Mouse (Mus musculus) thymus, adult 2 months (tissue): ENCODE data around the gene Aspdh. TPM values are rescaled to one million over a fixed set of nuclear protein-coding genes. Genes with fewer than 3 reads are reported as not detected.

Source experiments
- DNase-seq: peaks from one replicate; pipeline ENCODE4 v3.0.0; 2021
- H3K27ac ChIP-seq: fragments of 200-500 bp; 2 replicates; pipeline ENCODE4 v1.5.1; 2012; ENCODE audit warnings: low read length, control low read depth; ENCODE audit not compliant: control insufficient read depth, insufficient read depth
- H3K27me3 ChIP-seq: fragments of 200-500 bp; 2 replicates; pipeline ENCODE4 v1.6.1; 2012; ENCODE audit warnings: mild to moderate bottlenecking, low read length, moderate library complexity, mixed read lengths; ENCODE audit not compliant: control insufficient read depth, insufficient read depth
- H3K36me3 ChIP-seq: fragments of 200-500 bp; 2 replicates; pipeline ENCODE4 v1.6.1; 2012; ENCODE audit warnings: mild to moderate bottlenecking, low read length, moderate library complexity; ENCODE audit not compliant: control insufficient read depth, insufficient read depth
- H3K4me1 ChIP-seq: fragments of 200-500 bp; replicated peaks from 2 replicates; pipeline ENCODE4 v1.6.1; 2012; ENCODE audit warnings: low read length; ENCODE audit not compliant: control insufficient read depth, insufficient read depth
- H3K4me3 ChIP-seq: fragments of 200-500 bp; 2 replicates; pipeline ENCODE4 v1.5.1; 2012; ENCODE audit warnings: mild to moderate bottlenecking, low read length, control low read depth, moderate library complexity; ENCODE audit not compliant: control insufficient read depth, insufficient read depth
- CTCF ChIP-seq: fragments of 200-500 bp; IDR thresholded peaks from 2 replicates; pipeline ENCODE4 v1.5.1; 2012; ENCODE audit warnings: mild to moderate bottlenecking, control low read depth, low read length, moderate library complexity, borderline replicate concordance; ENCODE audit not compliant: control insufficient read depth, poor library complexity, insufficient read depth; ENCODE audit errors: extremely low read depth
- POLR2A ChIP-seq: fragments of 200-500 bp; IDR thresholded peaks from 2 replicates; pipeline ENCODE4 v1.6.1; 2012; ENCODE audit warnings: mild to moderate bottlenecking, low read length, control low read depth, moderate library complexity; ENCODE audit not compliant: control insufficient read depth, poor library complexity, insufficient read depth; ENCODE audit errors: extremely low read depth
- WGBS: fragments of 180-500 bp; shearing (Covaris S2); methylation state at CpG from one replicate; pipeline ENCODE4 v1.1.7; 2018; 5-methylcytosine and 5-hydroxymethylcytosine counted together
- polyA plus RNA-seq: library from polyadenylated mRNA; depleted of rRNA; stranded (reverse); fragments of >200 nt; gene quantifications from 2 replicates; pipeline ENCODE4 v1.2.3, GENCODE M21; 2012

The Aspdh gene
- polyA plus RNA-seq, 1 experiment: 0.32 TPM

DNA sequence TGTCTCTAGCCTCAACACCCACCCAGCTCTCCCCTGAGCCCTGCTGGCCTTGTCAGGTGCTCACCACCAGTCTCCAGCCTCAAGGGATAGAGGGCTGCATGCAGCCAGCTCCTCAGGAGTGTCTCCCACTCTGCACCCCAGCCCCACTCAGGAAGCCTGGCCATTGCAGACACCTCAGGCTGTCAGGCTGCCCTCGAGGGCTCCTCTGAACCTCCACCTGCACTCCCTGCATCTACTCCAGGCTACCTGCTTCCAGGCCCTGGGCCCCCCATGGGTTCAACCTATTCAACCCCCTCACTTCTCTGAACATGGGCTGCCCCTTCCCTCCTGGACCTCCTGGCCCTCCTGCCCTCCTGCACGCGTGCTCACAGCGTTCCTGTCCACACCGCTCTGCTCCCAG, 26.2 kb downstream of the Aspdh start:
- over 99% methylated on average over 5 of the region's 5 CpGs for WGBS
- Histone ChIP-seq H3K27me3 (no peaks in the 10 kb centered on the region), H3K4me1 (peaks cover 23% of the 10 kb centered on the region), H3K27ac (no peak overlapping the region), H3K36me3 (no peaks in the 10 kb centered on the region; the same call in 1 of the 2 replicates), H3K4me3 (no peak overlapping the region)
- DNase-seq: no peak
- TF ChIP-seq POLR2A (no peak), CTCF (no peak)

DNA sequence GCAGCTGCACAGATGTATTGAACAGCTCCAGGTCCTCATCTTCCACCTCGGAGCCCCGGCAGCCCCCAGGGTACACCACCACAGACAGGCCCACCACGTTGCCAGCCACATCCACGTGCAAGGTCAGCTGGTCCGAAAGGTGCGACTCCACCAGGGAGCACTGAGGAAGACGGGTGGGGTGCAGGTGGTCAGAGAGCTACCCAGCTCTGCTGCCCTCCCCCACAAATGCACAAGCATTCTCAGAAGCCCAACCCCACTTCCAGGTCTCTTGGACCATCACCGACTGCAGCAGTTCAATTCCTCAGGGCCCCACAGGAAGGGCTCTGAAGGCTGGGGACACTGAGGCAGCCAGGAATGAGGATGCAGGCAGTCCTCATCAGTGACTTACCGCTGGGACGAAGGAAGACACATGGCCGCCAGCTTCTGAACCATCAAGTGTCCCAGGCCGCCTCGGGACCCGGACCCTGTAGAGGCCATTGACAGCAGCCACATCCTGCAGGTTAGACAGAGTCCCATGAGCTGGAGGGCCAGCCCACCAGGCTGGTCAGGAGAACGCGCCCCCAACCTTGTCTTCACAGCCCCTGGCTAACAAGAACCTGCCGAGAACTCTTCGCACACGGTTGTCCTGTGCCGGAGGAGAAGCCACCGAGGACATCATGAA, 27.1 kb downstream of the Aspdh start:
- Histone ChIP-seq H3K4me1 (peaks cover 27% of the 10 kb centered on the region), H3K4me3 (no peak overlapping the region), H3K27me3 (no peaks in the 10 kb centered on the region), H3K36me3 (no peaks in the 10 kb centered on the region; the same call in 1 of the 2 replicates), H3K27ac (no peak overlapping the region)
- no peak for DNase-seq
- 95% methylated on average over 21 of the region's 21 CpGs for WGBS
- no peak for TF ChIP-seq CTCF
- no peak for TF ChIP-seq POLR2A

GRCm38 (mm10) chr7:44494681-44495080, 29.5 kb downstream of the Aspdh start:
- H3K4me1 ChIP-seq: peaks cover 26% of the 10 kb centered on the region
- DNase-seq: no peak
- no peak overlapping the region for H3K27ac ChIP-seq
- no peak overlapping the region for H3K4me3 ChIP-seq
- 96% methylated on average over 12 of the region's 12 CpGs for WGBS
- no peaks in the 10 kb centered on the region for H3K27me3 ChIP-seq
- H3K36me3 ChIP-seq: no peaks in the 10 kb centered on the region
- TF ChIP-seq POLR2A (no peak), CTCF (no peak)

GRCm38 (mm10) chr7:44495086-44495485, 29.9 kb downstream of the Aspdh start:
- Histone ChIP-seq H3K36me3 (no peaks in the 10 kb centered on the region), H3K27ac (no peak overlapping the region), H3K4me1 (peaks cover 22% of the 10 kb centered on the region), H3K27me3 (no peaks in the 10 kb centered on the region), H3K4me3 (no peak overlapping the region)
- no peak for TF ChIP-seq CTCF
- TF ChIP-seq POLR2A: no peak
- 93% methylated on average over 7 of the region's 7 CpGs for WGBS
- DNase-seq: no peak

DNA sequence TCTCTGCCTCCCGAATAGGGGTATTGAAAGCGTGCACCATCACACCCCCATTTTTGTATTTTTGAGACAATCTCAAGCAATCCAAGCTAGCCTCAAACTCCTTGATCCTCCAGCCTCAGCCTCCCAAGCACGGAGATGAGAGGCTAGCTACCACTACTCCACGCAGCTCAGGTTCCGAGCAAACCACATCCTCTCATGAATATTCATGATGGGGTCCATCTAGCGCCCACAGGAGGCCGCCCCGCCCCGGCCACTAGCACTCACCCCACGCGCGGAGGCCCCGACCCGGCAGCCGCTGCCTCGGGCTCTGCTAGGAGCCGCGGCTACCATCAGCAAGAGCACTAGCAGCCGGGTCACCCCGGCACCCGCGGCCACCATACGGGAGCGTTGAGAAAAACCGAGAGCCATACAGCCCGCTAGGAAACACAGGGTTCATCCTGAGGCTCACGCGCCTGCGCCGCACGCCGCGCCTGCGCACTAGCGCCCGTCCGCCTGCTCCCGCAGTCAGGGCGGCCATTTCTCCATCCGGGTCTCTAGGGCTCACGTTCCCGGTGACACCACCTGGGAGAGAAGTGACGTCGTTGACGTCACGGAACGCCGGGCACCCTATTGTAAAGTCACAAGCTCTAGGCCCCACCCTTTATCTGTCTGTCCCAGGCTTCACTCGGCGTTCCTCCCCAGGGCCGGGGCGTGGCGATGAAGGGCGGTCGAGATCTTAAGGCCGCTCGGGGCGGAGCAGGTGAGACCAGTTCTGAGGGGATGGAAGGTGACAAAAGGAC, 31.0 kb downstream of the Aspdh start, which contains the start of the genes Emc10 and Fam71e1:
TSS of gene Emc10 (minus strand) at position 538 of the 779 bp plus-strand sequence.
TSS of gene Fam71e1 (plus strand) at position 590 of the 779 bp plus-strand sequence.
- no peaks in the 10 kb centered on the region for H3K36me3 ChIP-seq
- DNase-seq: peak; percentile 97
- H3K4me1 ChIP-seq: peaks cover 17% of the 10 kb centered on the region
- H3K27me3 ChIP-seq: no peaks in the 10 kb centered on the region
- H3K4me3 ChIP-seq: peak within 1 kb of the TSS; percentile 73
- WGBS: under 1% methylated on average over 58 of the region's 58 CpGs
- peak within 1 kb of the TSS; percentile 75 for H3K27ac ChIP-seq
- TF ChIP-seq POLR2A: peak; percentile 76
- peak; percentile 76; the same call in 1 of the 2 replicates for TF ChIP-seq CTCF

DNA sequence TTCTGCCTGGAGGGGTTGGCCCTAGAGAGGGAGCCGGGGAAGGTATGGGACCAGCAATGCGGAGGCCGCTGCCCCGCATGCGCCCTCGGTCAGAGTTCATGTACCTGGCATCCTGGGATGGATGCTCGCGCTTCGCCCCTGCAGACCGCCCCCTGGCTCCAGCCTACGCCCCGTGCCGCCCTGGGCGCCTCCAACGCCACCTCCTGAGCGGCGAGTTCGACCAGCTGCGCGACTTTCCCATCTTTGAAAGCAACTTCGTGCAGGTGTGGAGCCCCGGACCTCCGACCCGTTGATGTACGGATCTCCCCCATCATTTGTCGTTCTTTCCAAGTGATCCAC, 31.5 kb downstream of the Aspdh start:
- H3K4me3 ChIP-seq: peak overlapping the region; percentile 73
- DNase-seq: no peak
- peaks cover 17% of the 10 kb centered on the region for H3K4me1 ChIP-seq
- H3K27me3 ChIP-seq: no peaks in the 10 kb centered on the region
- 3% methylated on average over 26 of the region's 26 CpGs for WGBS
- H3K36me3 ChIP-seq: no peaks in the 10 kb centered on the region
- TF ChIP-seq CTCF (no peak), POLR2A (no peak)
- peak overlapping the region; percentile 42 for H3K27ac ChIP-seq
